Mouse (Mus musculus) MEL (cell line): ENCODE results near the gene Igfbp6. TPM values are rescaled to one million over a fixed set of nuclear protein-coding genes. Genes with fewer than 3 reads are reported as not detected.

ENCODE experiments used
- DNase-seq: peaks from one replicate; pipeline ENCODE4 v3.0.0; 2011; ENCODE audit warnings: low read depth, low spot score
- H3K27ac ChIP-seq: 2 replicates; pipeline ENCODE4 v1.5.1; 2012; ENCODE audit warnings: low read depth, mild to moderate bottlenecking, control low read depth, low read length, moderate library complexity; ENCODE audit not compliant: control insufficient read depth
- H3K27me3 ChIP-seq, 2 experiments: fragments of 150-350 bp in 1 of 2; sonication (generic) in 1 of 2; 2 replicates each; pipeline ENCODE4 v1.6.1; 2012; ENCODE audit warnings: low read length in 2 of 2, mild to moderate bottlenecking in 2 of 2, improper control_type of control experiment in 1 of 2, moderate library complexity in 1 of 2; ENCODE audit not compliant: insufficient read depth in 2 of 2, control insufficient read depth in 1 of 2
- H3K36me3 ChIP-seq, 2 experiments: 2 replicates each; pipeline ENCODE4 v1.6.1; 2012 to 2014; ENCODE audit warnings: low read length in 2 of 2, improper control_type of control experiment in 1 of 2, inconsistent platforms in 1 of 2, mild to moderate bottlenecking in 1 of 2; ENCODE audit not compliant: insufficient read depth in 2 of 2, control insufficient read depth in 1 of 2
- H3K4me1 ChIP-seq, 2 experiments: fragments of 150-350 bp in 1 of 2; sonication (generic) in 1 of 2; 2 replicates each; pipeline ENCODE4 v1.6.1; 2012; ENCODE audit warnings: low read length in 2 of 2, improper control_type of control experiment in 1 of 2, mild to moderate bottlenecking in 1 of 2; ENCODE audit not compliant: insufficient read depth in 2 of 2, control insufficient read depth in 1 of 2
- H3K4me3 ChIP-seq, 2 experiments: fragments of 150-350 bp in 1 of 2; sonication (generic) in 1 of 2; 2 replicates each; pipeline ENCODE4 v1.5.1; 2012; ENCODE audit warnings: low read depth in 2 of 2, low read length in 2 of 2, mild to moderate bottlenecking in 2 of 2, moderate library complexity in 2 of 2, control low read depth in 1 of 2, improper control_type of control experiment in 1 of 2; ENCODE audit not compliant: control insufficient read depth in 1 of 2, insufficient read depth in 1 of 2
- H3K79me2 ChIP-seq: 2 replicates; pipeline ENCODE4 v1.6.1; 2012; ENCODE audit warnings: mild to moderate bottlenecking, low read length, moderate library complexity; ENCODE audit not compliant: control insufficient read depth, poor library complexity, insufficient read depth
- H3K9ac ChIP-seq: 2 replicates; pipeline ENCODE4 v1.6.1; 2012; ENCODE audit warnings: low read depth, mild to moderate bottlenecking, control low read depth, low read length, moderate library complexity; ENCODE audit not compliant: control insufficient read depth, poor library complexity, severe bottlenecking
- H3K9me3 ChIP-seq: fragments of 150-350 bp; sonication (generic); replicated peaks from 2 replicates; pipeline ENCODE4 v1.6.1; 2012; ENCODE audit warnings: mild to moderate bottlenecking, low read length, improper control_type of control experiment, moderate library complexity; ENCODE audit not compliant: insufficient read depth
- CHD1 ChIP-seq: IDR thresholded peaks from 2 replicates; pipeline ENCODE4 v1.6.1; 2012; ENCODE audit warnings: low read depth, mild to moderate bottlenecking, inconsistent platforms, low read length, improper control_type of control experiment
- CHD2 ChIP-seq: IDR thresholded peaks from 2 replicates; pipeline ENCODE4 v1.6.1; 2011; ENCODE audit warnings: low read length, improper control_type of control experiment
- CTCF ChIP-seq, 3 experiments: IDR thresholded peaks in 2 of 3; conservative IDR thresholded peaks in 1 of 3; 2 replicates each; pipeline ENCODE4 v1.5.1; 2011 to 2012; ENCODE audit warnings: low read length in 3 of 3, low read depth in 2 of 3, mild to moderate bottlenecking in 2 of 3, improper control_type of control experiment in 1 of 3, inconsistent platforms in 1 of 3, mixed read lengths in 1 of 3, moderate library complexity in 1 of 3; ENCODE audit not compliant: control insufficient read depth in 1 of 3, insufficient read depth in 1 of 3, poor library complexity in 1 of 3, severe bottlenecking in 1 of 3
- E2F4 ChIP-seq: IDR thresholded peaks from 2 replicates; pipeline ENCODE4 v1.6.1; 2011; ENCODE audit warnings: low read depth, low read length, improper control_type of control experiment, borderline replicate concordance
- EP300 ChIP-seq, 2 experiments: IDR thresholded peaks; 2 replicates each; pipeline ENCODE4 v1.6.1; 2011; ENCODE audit warnings: improper control_type of control experiment in 2 of 2, low read length in 2 of 2, low read depth in 1 of 2, mild to moderate bottlenecking in 1 of 2
- GABPA ChIP-seq: IDR thresholded peaks from 2 replicates; pipeline ENCODE4 v1.6.1; 2012; ENCODE audit warnings: low read depth, mild to moderate bottlenecking, inconsistent platforms, low read length, improper control_type of control experiment, moderate library complexity
- HCFC1 ChIP-seq: IDR thresholded peaks from 2 replicates; pipeline ENCODE4 v1.6.1; 2012; ENCODE audit warnings: low read depth, mild to moderate bottlenecking, inconsistent platforms, low read length, improper control_type of control experiment, moderate library complexity
- KAT2A ChIP-seq: conservative IDR thresholded peaks from 2 replicates; pipeline ENCODE4 v1.6.1; 2012; ENCODE audit warnings: low read depth, low read length, improper control_type of control experiment, inconsistent platforms
- MAZ ChIP-seq: IDR thresholded peaks from 2 replicates; pipeline ENCODE4 v1.6.1; 2012; ENCODE audit warnings: low read depth, mild to moderate bottlenecking, inconsistent platforms, low read length, improper control_type of control experiment
- MYB ChIP-seq: IDR thresholded peaks from 2 replicates; pipeline ENCODE4 v1.6.1; 2011; ENCODE audit warnings: mild to moderate bottlenecking, low read depth, low read length, improper control_type of control experiment
- POLR2A ChIP-seq, 2 experiments: IDR thresholded peaks; 2 replicates each; pipeline ENCODE4 v1.6.1; 2011 to 2012; ENCODE audit warnings: low read length in 2 of 2, mild to moderate bottlenecking in 2 of 2, control low read depth in 1 of 2, improper control_type of control experiment in 1 of 2, low read depth in 1 of 2, moderate library complexity in 1 of 2; ENCODE audit not compliant: control insufficient read depth in 1 of 2, insufficient read depth in 1 of 2, poor library complexity in 1 of 2
- RCOR1 ChIP-seq: IDR thresholded peaks from 2 replicates; pipeline ENCODE4 v1.6.1; 2012; ENCODE audit warnings: low read depth, mild to moderate bottlenecking, inconsistent platforms, low read length, improper control_type of control experiment
- TAL1 ChIP-seq: IDR thresholded peaks from 2 replicates; pipeline ENCODE4 v1.6.1; 2012; ENCODE audit warnings: mild to moderate bottlenecking, inconsistent platforms, low read length, moderate library complexity, mixed read lengths
- UBTF ChIP-seq: IDR thresholded peaks from 2 replicates; pipeline ENCODE4 v1.6.1; 2012; ENCODE audit warnings: low read depth, mild to moderate bottlenecking, inconsistent platforms, low read length, improper control_type of control experiment, moderate library complexity, borderline replicate concordance; ENCODE audit not compliant: insufficient read depth
- USF1 ChIP-seq: IDR thresholded peaks from 2 replicates; pipeline ENCODE4 v1.6.1; 2014; ENCODE audit warnings: low read depth, mild to moderate bottlenecking, inconsistent platforms, low read length, improper control_type of control experiment, moderate library complexity
- polyA plus RNA-seq, 2 experiments: library from polyadenylated mRNA; stranded (reverse) in 1 of 2; unstranded in 1 of 2; fragments of >175 nt in 1 of 2; fragments of >200 nt in 1 of 2; gene quantifications; 2 replicates each; pipeline versions ENCODE4 v1.2.1 to v1.2.4; 2012; ENCODE audit warnings: low replicate concordance in 2 of 2, low read depth in 1 of 2; ENCODE audit not compliant: insufficient read length in 2 of 2, insufficient read depth in 1 of 2, missing spikeins in 1 of 2
- total RNA-seq: library from RNA; depleted of rRNA; stranded (reverse); fragments of 300-350 nt; gene quantifications from 2 replicates; pipeline ENCODE4 v1.2.3, GENCODE M21; 2012

Igfbp6 gene
- total and polyA plus RNA-seq, 3 experiments, result 0.65 to 1.8 TPM; not detected in 1

- Histone ChIP-seq H3K36me3 (peaks cover 0 to 5% of the 10 kb centered on the region in 2 experiments; a peak in 2 of 4 replicates), H3K4me1 (no peaks in the 10 kb centered on the region), H3K4me3 (no peak overlapping the region), H3K79me2 (no peaks in the 10 kb centered on the region), H3K27ac (no peak overlapping the region), H3K9me3 (no peaks in the 10 kb centered on the region)
- DNase-seq, result no peak
- TF ChIP-seq GABPA (no peak), CHD2 (no peak), KAT2A (no peak), POLR2A (IDR thresholded peaks at IDR 0.05; ENCODE audit: control insufficient read depth in 1 of 2, insufficient read depth in 1 of 2, low read depth in 1 of 2, low read length in 2 of 2, poor library complexity in 1 of 2) (no peak), HCFC1 (no peak), CHD1 (no peak), USF1 (no peak), MAZ (no peak), EP300 (IDR thresholded peaks at IDR 0.05; ENCODE audit: low read depth in 1 of 2, low read length in 2 of 2) (no peak)
- TF ChIP-seq, all 39 proteins: peak for 0
- Histone ChIP-seq H3K27me3 (no peaks in the 10 kb centered on the region), H3K9ac (no peak overlapping the region)
Measured at GRCm38 (mm10) chr15:102119831-102120170, 24.4 kb upstream of the Igfbp6 start.

- H3K36me3 ChIP-seq, result peaks cover 0 to 7% of the 10 kb centered on the region in 2 experiments; a peak in 2 of 4 replicates
- H3K9ac ChIP-seq, result no peak overlapping the region
- no peaks in the 10 kb centered on the region for H3K27me3 ChIP-seq
- no peak overlapping the region for H3K4me3 ChIP-seq
- H3K9me3 ChIP-seq, result no peaks in the 10 kb centered on the region
- DNase-seq, result no peak
- H3K27ac ChIP-seq, result no peak overlapping the region
- H3K4me1 ChIP-seq, result no peaks in the 10 kb centered on the region
- TF ChIP-seq RCOR1, result no peak
- no peak for TF ChIP-seq CHD2
- H3K79me2 ChIP-seq, result no peaks in the 10 kb centered on the region
Measured at GRCm38 (mm10) chr15:102120530-102120929, 23.6 kb upstream of the Igfbp6 start.

- Histone ChIP-seq H3K36me3 (peaks cover 0 to 15% of the 10 kb centered on the region in 2 experiments; a peak in 2 of 4 replicates), H3K4me1 (no peaks in the 10 kb centered on the region), H3K27ac (no peak overlapping the region), H3K4me3 (no peak overlapping the region), H3K27me3 (no peaks in the 10 kb centered on the region), H3K79me2 (no peaks in the 10 kb centered on the region), H3K9ac (no peak overlapping the region), H3K9me3 (no peaks in the 10 kb centered on the region)
- DNase-seq, result no peak
- TF ChIP-seq MYB, result no peak
- no peak for TF ChIP-seq E2F4
- TF ChIP-seq UBTF, result no peak
- no peak for TF ChIP-seq CTCF (IDR thresholded peaks at IDR 0.05 in 2 of 3, conservative IDR thresholded peaks at IDR 0.05 in 1 of 3; ENCODE audit: control insufficient read depth in 1 of 3, insufficient read depth in 1 of 3, low read depth in 2 of 3, low read length in 3 of 3, poor library complexity in 1 of 3, severe bottlenecking in 1 of 3)
- TF ChIP-seq TAL1, result no peak
Measured at GRCm38 (mm10) chr15:102126303-102126702, 17.9 kb upstream of the Igfbp6 start.
